Mouse (Mus musculus) heart, postnatal 4 days (tissue): Measurements from ENCODE around the gene Zfp568. TPM values are rescaled to one million over a fixed set of nuclear protein-coding genes. Genes with fewer than 3 reads are reported as not detected.

Experiments used
- DNase-seq: peaks from one replicate; pipeline ENCODE4 v3.0.0; 2021
- total RNA-seq, 2 experiments: library from RNA; stranded (reverse); gene quantifications; 2 replicates each; pipeline ENCODE4 v1.2.3; 2021

The Zfp568 gene
- total RNA-seq, 2 experiments from 2014 or later = 83.8 to 87.0 TPM

GRCm38 (mm10) chr7:30060341-30060740, 76.6 kb downstream of the Zfp568 start:
- no peak for DNase-seq

GRCm38 (mm10) chr7:30062478-30062877, 78.7 kb downstream of the Zfp568 start:
- DNase-seq = peak; percentile 21

GRCm38 (mm10) chr7:30064622-30065021, 80.9 kb downstream of the Zfp568 start:
- DNase-seq = no peak

- DNase-seq = peak; percentile 82
These were observed 88.6 kb downstream of the Zfp568 start, which contains the start of gene Zfp82 for GRCm38 (mm10) chr7:30072146-30073028. Zfp82 (minus strand) TSS chr7:30072900.

Other genes starting within 250 kb of the Zfp568 start
- 10 to 100 TPM in 1 of 2 experiments, 1 to 10 TPM in 1; 10.0 to 11.9 TPM for gene Zfp84, start 215.4 kb upstream of the Zfp568 start, total RNA-seq
- 1 to 10 TPM; 5.3 to 6.7 TPM for gene Zfp30, start 200.0 kb upstream of the Zfp568 start, total RNA-seq
- gene Zfp790, start 167.8 kb upstream of the Zfp568 start, total RNA-seq = 10 to 100 TPM; 13.3 to 14.3 TPM
- under 1 TPM; 0.33 to 0.34 TPM for gene Zfp940, start 130.3 kb upstream of the Zfp568 start, total RNA-seq
- 1 to 10 TPM; 2.6 to 3.3 TPM for gene Zfp420, start 124.0 kb upstream of the Zfp568 start, total RNA-seq
- gene Zfp27, start 77.4 kb upstream of the Zfp568 start, total RNA-seq = 10 to 100 TPM; 11.9 to 13.2 TPM
- gene Zfp383, start 75.7 kb upstream of the Zfp568 start, total RNA-seq = 1 to 10 TPM; 8.5 to 9.4 TPM
- 1 to 10 TPM; 6.5 to 7.1 TPM for gene Zfp74, start 29.9 kb upstream of the Zfp568 start, total RNA-seq
- gene Zfp14, start 67.4 kb downstream of the Zfp568 start, total RNA-seq = 1 to 10 TPM; 1.8 to 2.1 TPM
- gene Zfp82, start 88.9 kb downstream of the Zfp568 start, total RNA-seq = 1 to 10 TPM in 1 of 2 experiments, under 1 TPM in 1; 0.23 to 1.0 TPM
- under 1 TPM in 1 of 2 experiments, not detected in 1; 0.74 TPM for gene Gm26920, start 106.5 kb downstream of the Zfp568 start, total RNA-seq
- gene Zfp566, start 106.6 kb downstream of the Zfp568 start, total RNA-seq = 1 to 10 TPM; 2.8 to 3.5 TPM
- gene Zfp260, start 110.8 kb downstream of the Zfp568 start, total RNA-seq = 10 to 100 TPM; 44.2 to 46.1 TPM
- gene Zfp382, start 138.0 kb downstream of the Zfp568 start, total RNA-seq = 10 to 100 TPM; 10.5 to 11.0 TPM
- gene Zfp146, start 185.8 kb downstream of the Zfp568 start, total RNA-seq = 10 to 100 TPM; 45.3 to 46.6 TPM
- 100 to 1,000 TPM; 693 to 795 TPM for gene Cox7a1, start 200.2 kb downstream of the Zfp568 start, total RNA-seq
- gene Capns1, start 214.9 kb downstream of the Zfp568 start, total RNA-seq = 100 to 1,000 TPM; 251 to 261 TPM
- gene Polr2i, start 248.0 kb downstream of the Zfp568 start, total RNA-seq = 10 to 100 TPM; 61.9 to 70.3 TPM
- 10 to 100 TPM; 77.2 to 78.9 TPM for gene Tbcb, start 248.3 kb downstream of the Zfp568 start, total RNA-seq